Mouse (Mus musculus) frontal cortex, postnatal 25 days (tissue): ENCODE results near the gene Foxo4.

Source experiments
- DNase-seq, 2 experiments: peaks; one replicate each; pipeline ENCODE4 v3.0.0; 2022; ENCODE audit warnings: low spot score in 2 of 2

The Foxo4 gene

DNA sequence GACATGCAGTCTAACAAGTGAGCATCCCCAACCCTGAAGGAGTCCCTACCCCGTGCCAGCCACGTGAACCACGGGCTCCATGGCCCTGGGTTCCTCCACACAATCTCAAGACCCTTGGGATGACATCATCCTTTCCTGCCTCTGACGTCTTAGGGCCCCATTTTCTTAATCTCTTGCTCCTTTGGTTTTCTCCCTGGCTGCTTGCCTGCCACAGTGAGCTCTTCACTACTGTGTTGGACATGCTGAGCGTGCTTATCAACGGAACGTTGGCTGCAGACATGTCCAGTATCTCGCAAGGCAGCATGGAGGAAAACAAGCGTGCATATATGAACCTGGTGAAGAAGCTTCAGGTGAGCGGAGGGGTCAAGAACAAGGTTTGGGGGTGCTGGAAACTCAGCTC is 35.8 kb downstream of the Foxo4 start:
- DNase-seq = no peak

DNA sequence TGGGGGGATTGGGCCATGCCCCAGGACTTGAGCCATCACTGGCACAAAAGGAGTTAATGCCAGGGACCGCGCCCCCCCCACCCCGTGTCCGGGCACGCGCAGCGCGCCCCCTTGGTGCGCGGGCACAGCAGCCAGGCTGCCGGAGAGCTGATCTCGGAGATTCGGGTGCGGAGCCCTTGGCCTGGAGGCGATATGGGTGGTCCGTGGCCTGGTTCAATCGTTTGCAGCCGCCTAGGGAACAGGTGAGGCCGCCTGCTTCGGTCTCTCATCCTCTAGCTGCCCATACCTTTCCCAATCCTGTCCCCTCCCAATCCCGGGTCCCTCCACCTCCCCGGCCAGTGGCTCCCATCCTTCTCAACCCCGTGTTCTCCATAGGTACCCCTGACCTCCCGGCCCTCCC is 44.7 kb downstream of the Foxo4 start, which contains the start of gene Nlgn3:
Gene Nlgn3 (plus strand): TSS at position 114 of the 400 bp plus-strand sequence.
- DNase-seq = no peak

DNA sequence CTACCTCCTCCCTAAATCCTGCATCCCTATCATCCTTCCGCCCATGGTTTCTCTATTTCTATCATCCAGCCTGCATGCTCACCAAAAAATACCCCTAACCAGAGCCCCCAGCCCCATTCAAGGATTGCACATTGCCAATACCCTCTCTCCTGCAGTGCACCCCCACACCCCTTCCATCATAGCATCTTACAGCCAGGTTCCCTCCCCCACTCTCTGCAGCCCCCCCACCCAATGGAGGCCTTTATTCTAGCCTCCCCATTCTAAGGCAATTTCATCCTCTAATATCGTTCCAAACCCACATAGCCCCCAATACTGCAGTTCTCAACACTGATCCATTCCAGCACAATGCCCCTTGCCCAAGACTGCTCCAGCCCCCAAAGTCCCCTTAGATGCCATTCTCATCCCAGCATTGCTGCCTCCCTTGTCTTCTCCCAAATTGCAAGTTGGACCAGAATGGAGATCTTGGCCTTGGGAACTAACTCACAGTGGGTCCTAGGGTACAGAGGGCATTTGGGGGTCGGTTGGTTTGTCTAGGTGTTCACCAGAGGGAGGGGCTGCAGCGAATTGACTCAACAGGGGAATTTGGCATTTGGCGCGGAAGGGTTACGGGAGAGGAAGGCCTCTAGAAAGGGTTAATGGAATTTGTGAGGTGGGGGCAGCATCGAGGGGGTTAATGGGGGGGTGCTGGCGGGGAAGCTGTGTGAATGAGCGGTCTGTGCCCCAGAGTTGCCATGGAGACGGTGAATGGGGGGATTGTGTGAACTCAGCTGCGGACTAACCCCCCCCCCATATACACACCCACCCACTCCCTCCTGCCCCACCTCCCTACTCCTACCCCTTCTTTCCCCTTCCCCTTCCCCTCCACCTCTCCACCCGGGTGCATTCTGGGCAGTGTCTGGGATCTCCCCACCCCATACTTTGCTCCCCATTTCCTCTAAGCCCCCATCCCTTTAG is 45.4 kb downstream of the Foxo4 start:
- DNase-seq = no peak

DNA sequence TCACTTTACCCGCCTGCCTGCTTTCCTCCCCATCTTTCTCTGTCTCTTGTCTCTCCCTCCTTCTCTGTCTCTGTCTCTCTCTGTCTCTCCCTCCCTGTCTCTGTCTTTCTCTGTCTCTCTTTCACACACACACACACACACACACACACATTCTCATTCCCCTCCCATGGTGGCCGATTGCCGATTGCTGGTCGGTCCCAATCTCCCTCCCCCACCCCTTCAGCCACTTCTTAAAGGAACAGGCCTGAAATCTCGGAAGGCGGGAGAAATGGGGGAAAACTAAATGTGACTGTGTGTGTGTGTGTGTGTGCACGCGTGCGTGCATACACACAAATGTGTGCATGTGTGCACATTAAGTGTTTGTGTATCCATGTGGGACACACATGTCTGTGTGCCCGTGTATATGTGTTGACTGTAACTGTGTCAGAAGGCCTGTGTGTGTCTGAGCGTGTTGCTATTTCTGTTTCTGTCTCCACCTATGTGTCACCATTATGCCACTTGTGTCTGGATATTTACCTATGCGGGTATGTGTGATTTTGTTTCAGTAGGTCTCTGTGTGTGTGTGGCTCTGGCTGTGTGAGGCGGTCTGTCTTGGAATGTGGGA is 46.2 kb downstream of the Foxo4 start:
- no peak for DNase-seq

DNA sequence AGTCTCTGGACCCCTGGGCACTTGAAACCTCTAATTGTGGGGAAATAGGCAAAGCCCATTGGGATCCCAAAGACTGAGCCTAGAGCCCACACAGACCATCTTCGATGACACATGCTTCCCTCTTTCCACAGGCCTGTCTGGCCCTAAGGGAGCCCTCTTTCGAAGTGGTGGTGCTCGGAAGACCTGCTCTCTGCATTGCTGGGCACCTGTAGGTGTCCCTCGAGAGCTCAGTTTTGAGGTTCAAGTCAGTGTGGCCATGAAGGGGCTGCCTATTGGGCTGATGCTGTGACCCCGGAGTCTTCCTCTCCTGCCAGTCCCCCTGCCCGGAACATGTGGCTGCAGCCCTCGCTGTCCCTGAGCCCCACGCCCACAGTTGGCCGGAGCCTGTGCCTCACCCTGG is 47.3 kb downstream of the Foxo4 start:
- no peak for DNase-seq

DNA sequence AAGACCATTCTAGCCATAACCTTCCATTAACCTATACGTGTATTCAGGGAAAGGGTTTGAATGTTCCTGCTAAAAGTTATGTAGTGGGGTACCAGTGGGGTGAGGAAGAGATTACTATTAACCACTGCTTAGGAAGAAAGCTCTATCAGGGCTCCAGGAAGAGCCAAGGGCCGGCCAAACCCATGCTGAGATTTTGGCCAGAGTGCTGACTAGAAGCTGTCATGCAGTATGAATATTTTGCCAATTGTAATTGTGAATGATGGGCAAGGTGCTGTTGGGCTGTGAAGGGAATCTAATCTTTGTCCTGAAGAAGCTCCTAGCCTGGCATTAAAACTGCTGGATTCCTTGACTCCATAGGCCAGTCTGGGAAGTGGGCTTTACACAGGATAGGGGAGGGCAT is 50.3 kb downstream of the Foxo4 start:
- DNase-seq = no peak

DNA sequence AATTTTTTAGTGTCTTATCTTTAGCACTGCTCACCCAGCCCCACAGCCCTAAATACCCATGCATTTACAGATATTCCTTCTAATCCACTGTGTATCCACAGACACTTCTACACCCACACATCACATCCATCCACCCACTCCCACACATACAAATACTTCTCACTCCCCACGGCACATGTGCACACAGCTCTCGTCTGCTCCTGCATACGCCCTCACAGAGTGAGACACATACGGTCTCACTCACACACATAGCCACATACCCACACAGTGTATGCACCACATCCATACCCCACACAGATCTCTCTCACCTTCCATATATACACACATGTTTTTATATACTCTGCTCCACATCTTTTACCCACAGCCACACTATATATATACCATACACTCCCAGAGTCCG is 55.0 kb downstream of the Foxo4 start:
- no peak for DNase-seq
